Mouse (Mus musculus) lung, postnatal 14 days (tissue): ENCODE measurements around the gene Cnst.

Experiments used
- DNase-seq: peaks from one replicate; pipeline ENCODE4 v3.0.0; 2021

Cnst gene

GRCm38 (mm10) chr1:179545768-179546550 lies at the start of gene Cnst, which contains the start of gene Tfb2m:
TSS of gene Cnst (plus strand) at chr1:179546370.
TSS of gene Tfb2m (minus strand) at chr1:179546267.
- DNase-seq, result peak; percentile 98

GRCm38 (mm10) chr1:179499257-179499656 lies 46.9 kb upstream of the Cnst start:
- no peak for DNase-seq

- peak; percentile 21 for DNase-seq
Measured at GRCm38 (mm10) chr1:179502565-179502964, 43.6 kb upstream of the Cnst start.

- peak; percentile 49 for DNase-seq
Measured at GRCm38 (mm10) chr1:179506530-179507315, 39.4 kb upstream of the Cnst start.

- DNase-seq, result no peak
Measured at GRCm38 (mm10) chr1:179510546-179511340, 35.4 kb upstream of the Cnst start.

- DNase-seq, result no peak
Measured at GRCm38 (mm10) chr1:179511895-179512294, 34.3 kb upstream of the Cnst start.

GRCm38 (mm10) chr1:179516941-179517712 lies 29.0 kb upstream of the Cnst start:
- DNase-seq, result peak; percentile 7

GRCm38 (mm10) chr1:179517713-179518465 lies 28.3 kb upstream of the Cnst start, which contains the start of gene Smyd3:
TSS of gene Smyd3 (minus strand) at chr1:179518041.
- peak; percentile 84 for DNase-seq

- no peak for DNase-seq
Measured at GRCm38 (mm10) chr1:179519901-179520300, 26.3 kb upstream of the Cnst start.

- no peak for DNase-seq
Measured at GRCm38 (mm10) chr1:179539054-179539453, 7.1 kb upstream of the Cnst start.

- DNase-seq, result no peak
Measured at GRCm38 (mm10) chr1:179539887-179540286, 6.3 kb upstream of the Cnst start.

- DNase-seq, result no peak
Measured at GRCm38 (mm10) chr1:179541502-179541901, 4.7 kb upstream of the Cnst start.

GRCm38 (mm10) chr1:179546551-179546917 lies 364 bp downstream of the Cnst start:
- DNase-seq, result no peak

- DNase-seq, result no peak
Measured at GRCm38 (mm10) chr1:179547176-179547575, 1.0 kb downstream of the Cnst start.

- no peak for DNase-seq
Measured at GRCm38 (mm10) chr1:179548220-179548619, 2.0 kb downstream of the Cnst start.

GRCm38 (mm10) chr1:179548996-179549752 lies 3.0 kb downstream of the Cnst start:
- DNase-seq, result no peak

GRCm38 (mm10) chr1:179551336-179551735 lies 5.2 kb downstream of the Cnst start:
- no peak for DNase-seq

- DNase-seq, result no peak
Measured at GRCm38 (mm10) chr1:179551921-179552320, 5.8 kb downstream of the Cnst start.

- no peak for DNase-seq
Measured at GRCm38 (mm10) chr1:179552751-179553150, 6.6 kb downstream of the Cnst start.

- no peak for DNase-seq
Measured at GRCm38 (mm10) chr1:179553197-179553948, 7.2 kb downstream of the Cnst start.
